Mouse (Mus musculus) CH12.LX (cell line): ENCODE data around the gene Rdh7.

Experiments used
- CTCF ChIP-seq, 2 experiments: IDR thresholded peaks in 1 of 2; conservative IDR thresholded peaks in 1 of 2; 2 replicates each; pipeline ENCODE4 v1.5.1; 2011 to 2012; ENCODE audit warnings: low read depth in 2 of 2, low read length in 2 of 2, improper control_type of control experiment in 1 of 2, inconsistent platforms in 1 of 2, mild to moderate bottlenecking in 1 of 2, moderate library complexity in 1 of 2
- PAX5 ChIP-seq: IDR thresholded peaks from 2 replicates; pipeline ENCODE4 v1.6.1; 2012; ENCODE audit warnings: low read length, inconsistent platforms, mixed read lengths
- TCF12 ChIP-seq: IDR thresholded peaks from 2 replicates; pipeline ENCODE4 v1.6.1; 2014; ENCODE audit warnings: low read depth, mild to moderate bottlenecking, inconsistent platforms, low read length, improper control_type of control experiment

- TF ChIP-seq CTCF (conservative IDR thresholded peaks at IDR 0.05 in 1 of 2, IDR thresholded peaks at IDR 0.05 in 1 of 2; ENCODE audit: low read depth in 2 of 2, low read length in 2 of 2): no peak
- TF ChIP-seq PAX5: no peak
- TF ChIP-seq TCF12: no peak
These were observed 8.1 kb upstream of the Rdh7 start for GRCm38 (mm10) chr10:127896705-127897104.
